Mouse (Mus musculus) olfactory bulb, adult 2 months (tissue): ENCODE data around the gene Mical3.

ENCODE experiments used
- CTCF ChIP-seq: fragments of 200-500 bp; IDR thresholded peaks from 2 replicates; pipeline ENCODE4 v1.5.1; 2012; ENCODE audit warnings: low read depth, mild to moderate bottlenecking, low read length, moderate library complexity; ENCODE audit not compliant: insufficient read depth
- POLR2A ChIP-seq: fragments of 200-500 bp; IDR thresholded peaks from 2 replicates; pipeline ENCODE4 v1.6.1; 2012; ENCODE audit warnings: mild to moderate bottlenecking, low read depth, low read length, moderate library complexity; ENCODE audit not compliant: insufficient read depth

GRCm38 (mm10) chr6:120941575-120941974, 189.2 kb downstream of the Mical3 start:
- TF ChIP-seq POLR2A: no peak
- no peak for TF ChIP-seq CTCF
